Mouse (Mus musculus) G1E (cell line): ENCODE measurements at regions not wholly inside any gene's neighbourhood (a gene's known extent, or its start where the extent isn't known, plus 50 kb on each side); places are given as distances from the start of the nearest gene placed in this dataset.

Source experiments
- ATAC-seq: 2 replicates; pipeline ENCODE4 v1.8.0; 2016; ENCODE audit warnings: mild to moderate bottlenecking; ENCODE audit not compliant: insufficient number of reproducible peaks, poor library complexity, low FRiP score, severe bottlenecking; ENCODE audit errors: extremely low read depth
- DNase-seq: peaks from one replicate; pipeline ENCODE4 v3.0.0; 2012; ENCODE audit warnings: low spot score
- H3K27me3 ChIP-seq: 2 replicates; pipeline ENCODE4 v1.6.1; 2012; ENCODE audit warnings: mild to moderate bottlenecking, low read length, inconsistent platforms; ENCODE audit not compliant: insufficient read depth
- H3K36me3 ChIP-seq: replicated peaks from 2 replicates; pipeline ENCODE3; 2012; ENCODE audit warnings: mild to moderate bottlenecking, inconsistent platforms
- H3K4me1 ChIP-seq: 2 replicates; pipeline ENCODE4 v1.6.1; 2012; ENCODE audit warnings: low read depth, low read length, inconsistent platforms, mixed read lengths; ENCODE audit not compliant: insufficient read depth
- H3K4me3 ChIP-seq: 2 replicates; pipeline ENCODE4 v1.5.1; 2012; ENCODE audit warnings: low read depth, mild to moderate bottlenecking, inconsistent platforms, low read length, moderate library complexity, mixed read lengths
- H3K9me3 ChIP-seq: replicated peaks from 2 replicates; pipeline ENCODE4 v1.6.1; 2012; ENCODE audit warnings: inconsistent platforms
- CTCF ChIP-seq: IDR thresholded peaks from 2 replicates; pipeline ENCODE4 v1.5.1; 2012; ENCODE audit warnings: low read depth, low read length, inconsistent platforms, mixed read lengths
- GATA1 ChIP-seq: IDR thresholded peaks from 2 replicates; pipeline ENCODE4 v1.6.1; 2012; ENCODE audit warnings: borderline replicate concordance, low read length, inconsistent platforms, mixed read lengths
- GATA2 ChIP-seq: IDR thresholded peaks from 2 replicates; pipeline ENCODE4 v1.6.1; 2012; ENCODE audit warnings: low read depth, low read length, inconsistent platforms, borderline replicate concordance
- POLR2AphosphoS5 ChIP-seq: IDR thresholded peaks from 2 replicates; pipeline ENCODE4 v1.6.1; 2012; ENCODE audit warnings: low read depth, low read length, inconsistent platforms; ENCODE audit not compliant: insufficient replicate concordance
- TAL1 ChIP-seq: conservative IDR thresholded peaks from 2 replicates; pipeline ENCODE4 v1.6.1; 2012; ENCODE audit warnings: low read depth, low read length, inconsistent platforms, mixed read lengths

DNA sequence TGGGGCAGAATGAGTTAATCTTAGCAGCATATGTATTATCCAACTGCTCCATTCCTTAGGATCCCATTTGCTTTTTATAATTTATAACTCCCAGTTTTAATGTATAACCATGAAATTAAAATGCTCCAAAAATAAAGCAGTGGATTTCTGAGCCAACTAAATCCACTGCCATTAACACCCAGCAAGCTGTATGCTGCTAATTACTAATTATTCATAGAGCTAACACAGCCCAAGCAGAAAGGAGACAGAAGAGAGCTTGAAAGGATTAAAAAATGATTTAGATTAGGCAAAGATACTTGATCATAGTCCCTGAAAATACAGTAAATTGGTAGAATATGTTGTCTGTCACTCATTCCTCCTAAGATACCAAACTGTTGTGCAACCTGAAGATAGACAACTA is 213.9 kb upstream of the Pcsk2 start:
- Histone ChIP-seq H3K4me3 (no peak overlapping the region), H3K36me3 (no peaks in the 10 kb centered on the region), H3K4me1 (no peaks in the 10 kb centered on the region), H3K9me3 (peaks cover 26% of the 10 kb centered on the region), H3K27me3 (no peaks in the 10 kb centered on the region)
- ATAC-seq (no peak), DNase-seq (no peak)
- no peak for TF ChIP-seq POLR2AphosphoS5
- no peak for TF ChIP-seq TAL1
- TF ChIP-seq CTCF: no peak
- TF ChIP-seq GATA1: no peak
- TF ChIP-seq GATA2: no peak

DNA sequence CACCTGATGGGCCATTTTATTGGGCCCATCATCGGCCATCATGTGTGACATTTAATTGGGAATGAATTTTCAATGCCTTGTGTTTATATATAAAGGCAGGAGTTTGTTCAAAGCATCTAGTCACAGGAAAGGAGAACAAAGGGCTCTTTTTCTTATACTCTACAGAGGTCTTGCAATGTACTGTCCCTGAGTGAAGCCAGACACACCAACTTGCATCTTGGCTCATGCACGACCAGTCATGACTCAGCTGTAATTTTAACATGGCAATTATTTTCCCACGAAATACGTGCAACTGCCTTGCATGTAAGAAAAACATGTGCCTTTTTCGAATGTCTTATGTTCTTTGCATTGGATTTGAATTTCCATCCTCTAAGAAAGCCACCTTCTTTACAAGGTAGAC is 205.6 kb upstream of the Pcsk2 start:
- Histone ChIP-seq H3K9me3 (peaks cover 21% of the 10 kb centered on the region), H3K36me3 (no peaks in the 10 kb centered on the region), H3K27me3 (no peaks in the 10 kb centered on the region), H3K4me1 (no peaks in the 10 kb centered on the region), H3K4me3 (no peak overlapping the region)
- ATAC-seq: no peak
- TF ChIP-seq GATA1: no peak
- no peak for TF ChIP-seq TAL1
- no peak for TF ChIP-seq GATA2
- TF ChIP-seq POLR2AphosphoS5: no peak
- TF ChIP-seq CTCF: no peak
- no peak for DNase-seq

DNA sequence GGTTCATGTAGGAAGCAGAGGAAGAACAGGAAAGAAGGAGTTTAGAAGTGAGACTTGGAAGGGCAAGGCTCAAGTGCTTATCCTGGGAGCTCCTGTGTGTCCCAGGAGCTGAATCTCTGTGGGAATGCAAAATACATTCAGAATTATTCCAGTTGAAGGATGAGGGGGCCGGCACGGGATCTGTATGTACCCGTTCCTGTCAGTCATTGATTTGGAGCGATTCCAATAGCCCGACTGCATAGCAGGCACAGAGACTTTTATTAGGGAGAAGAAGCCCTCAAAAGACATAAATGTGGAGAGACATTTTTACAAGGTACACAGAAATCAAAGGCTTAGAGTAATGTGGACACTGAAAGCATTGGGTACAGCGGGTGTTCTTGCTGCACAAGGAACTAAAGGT is 181.8 kb upstream of the Pcsk2 start:
- DNase-seq (no peak), ATAC-seq (no peak)
- H3K27me3 ChIP-seq: no peaks in the 10 kb centered on the region
- TF ChIP-seq POLR2AphosphoS5: no peak
- no peak for TF ChIP-seq TAL1
- no peak for TF ChIP-seq GATA2
- no peak for TF ChIP-seq CTCF
- no peak for TF ChIP-seq GATA1
- no peak overlapping the region for H3K4me3 ChIP-seq
- no peaks in the 10 kb centered on the region for H3K4me1 ChIP-seq
- no peaks in the 10 kb centered on the region for H3K36me3 ChIP-seq
- peaks cover 24% of the 10 kb centered on the region for H3K9me3 ChIP-seq

DNA sequence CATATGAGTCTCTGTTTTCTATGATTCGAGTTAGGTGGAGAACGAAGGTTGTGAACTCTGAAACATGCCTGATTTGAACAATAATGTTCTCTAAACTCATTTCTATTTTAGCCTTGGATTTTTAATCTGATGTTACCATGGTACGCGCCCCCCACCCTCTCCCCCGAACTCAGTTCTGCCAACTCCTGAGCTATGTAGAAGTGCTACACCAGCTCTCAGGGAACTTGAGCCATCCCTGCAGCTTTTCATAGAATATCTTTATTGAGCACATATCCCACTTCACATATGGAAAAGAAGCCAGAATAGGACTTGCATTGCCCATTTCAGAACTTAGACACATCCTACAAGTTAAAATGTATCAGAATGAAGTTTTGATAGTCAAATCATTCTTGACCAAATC is 180.0 kb upstream of the Pcsk2 start:
- no peaks in the 10 kb centered on the region for H3K4me1 ChIP-seq
- ATAC-seq (no peak), DNase-seq (no peak)
- H3K9me3 ChIP-seq: peaks cover 28% of the 10 kb centered on the region
- H3K4me3 ChIP-seq: no peak overlapping the region
- TF ChIP-seq GATA1 (no peak), TAL1 (no peak), CTCF (no peak), POLR2AphosphoS5 (no peak)
- no peaks in the 10 kb centered on the region for H3K36me3 ChIP-seq
- no peaks in the 10 kb centered on the region for H3K27me3 ChIP-seq
